Mouse (Mus musculus): ENCODE measurements around the gene Pparg.

- no peak for TF ChIP-seq CTCF (IDR thresholded peaks at IDR 0.05; ENCODE audit: control insufficient read depth, insufficient read depth, low read length)
- TF ChIP-seq POLR2A (IDR thresholded peaks at IDR 0.05; ENCODE audit: borderline replicate concordance, control insufficient read depth, low read depth, low read length) = no peak
Observed at GRCm38 (mm10) chr6:115434816-115435215, 74.1 kb downstream of the Pparg start.

Measured in bone marrow, adult 2 months (tissue).